Mouse (Mus musculus) forebrain, embryonic 10.5 days (tissue): ENCODE measurements around the gene Dennd5b. TPM values are rescaled to one million over a fixed set of nuclear protein-coding genes. Genes with fewer than 3 reads are reported as not detected.

ENCODE experiments used
- DNase-seq: peaks from one replicate; pipeline ENCODE4 v3.0.0-alpha.2; 2017; ENCODE audit warnings: low spot score; ENCODE audit errors: extremely low spot score
- H3K27ac ChIP-seq: fragments of 300-500 bp; sonication (generic); 2 replicates; pipeline ENCODE4 v1.5.1; 2016; ENCODE audit warnings: mild to moderate bottlenecking
- H3K27me3 ChIP-seq: fragments of 300-500 bp; sonication (generic); 2 replicates; pipeline ENCODE4 v1.6.1; 2016; ENCODE audit warnings: mild to moderate bottlenecking; ENCODE audit not compliant: poor library complexity, severe bottlenecking
- H3K36me3 ChIP-seq: fragments of 300-500 bp; sonication (generic); replicated peaks from 2 replicates; pipeline ENCODE4 v1.6.1; 2016; ENCODE audit warnings: mild to moderate bottlenecking, moderate library complexity
- H3K4me1 ChIP-seq: fragments of 300-500 bp; sonication (generic); 2 replicates; pipeline ENCODE4 v1.6.1; 2016
- H3K4me3 ChIP-seq: fragments of 300-500 bp; sonication (generic); 2 replicates; pipeline ENCODE4 v1.5.1; 2016; ENCODE audit warnings: mild to moderate bottlenecking, moderate library complexity
- H3K9me3 ChIP-seq: fragments of 300-500 bp; sonication (generic); 2 replicates; pipeline ENCODE4 v1.6.1; 2016; ENCODE audit warnings: mild to moderate bottlenecking, moderate library complexity
- WGBS: fragments of 180-500 bp; shearing (Covaris S2); methylation state at CpG from one replicate; pipeline ENCODE4 v1.1.7; 2016; 5-methylcytosine and 5-hydroxymethylcytosine counted together
- polyA plus RNA-seq: library from polyadenylated mRNA; unstranded; fragments of >200 nt; fragmentation: Nextera tagmentation; extraction: Ambion mirVana; gene quantifications from 2 replicates; pipeline ENCODE4 v1.2.1, GENCODE M21; 2016

Gene Dennd5b
- polyA plus RNA-seq, 1 experiment from 2014 or later = 10.9 TPM

- Histone ChIP-seq H3K27ac (no peak overlapping the region), H3K4me1 (no peaks in the 10 kb centered on the region), H3K4me3 (no peak overlapping the region), H3K27me3 (no peaks in the 10 kb centered on the region), H3K9me3 (no peaks in the 10 kb centered on the region), H3K36me3 (peaks cover 12% of the 10 kb centered on the region)
- 85% methylated on average over 4 of the region's 4 CpGs for WGBS
- DNase-seq = no peak
Measured at GRCm38 (mm10) chr6:149050978-149051723, 50.3 kb downstream of the Dennd5b start.

DNA sequence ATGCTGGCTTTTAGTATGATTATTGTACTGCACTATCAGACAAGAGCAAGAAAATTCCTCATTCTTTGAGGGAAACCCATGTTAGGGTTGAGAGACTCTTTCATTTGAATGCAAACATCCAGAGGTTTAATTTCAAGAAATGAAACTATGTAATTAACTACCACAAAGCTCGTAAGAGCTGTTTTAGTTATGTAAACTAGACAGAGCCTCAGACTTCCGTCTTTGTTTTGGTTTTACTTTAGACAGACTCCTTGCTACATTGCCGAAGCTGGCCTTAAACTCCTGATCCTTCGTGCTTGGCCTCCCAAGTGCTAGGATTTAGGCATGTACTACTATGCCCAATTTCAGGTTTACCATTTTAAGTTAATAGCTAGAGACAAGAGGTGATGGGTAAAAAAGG is 61.4 kb downstream of the Dennd5b start:
- no peak for DNase-seq
- no peaks in the 10 kb centered on the region for H3K4me1 ChIP-seq
- WGBS = 92% methylated on average over 4 of the region's 4 CpGs

DNA sequence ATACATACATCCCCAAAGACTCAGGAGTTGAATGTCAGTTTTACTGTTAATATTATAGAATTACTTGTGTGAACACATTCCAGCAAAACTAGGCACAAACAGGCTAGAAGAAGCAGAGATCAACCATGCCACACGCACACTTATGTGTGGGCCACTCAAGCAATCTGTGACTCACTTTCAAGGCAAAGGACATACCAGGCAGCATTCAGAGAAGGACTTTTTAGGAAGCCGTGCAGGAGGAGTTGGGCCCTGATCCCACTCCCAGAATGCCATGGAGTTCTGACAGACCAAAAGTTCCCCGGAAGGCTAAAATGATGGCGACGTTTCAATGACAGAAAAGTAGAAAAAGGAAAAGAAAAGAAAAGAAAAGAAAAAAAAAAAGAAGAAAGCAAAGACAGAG is 69.3 kb downstream of the Dennd5b start:
- no peak for DNase-seq
- Histone ChIP-seq H3K4me3 (no peak overlapping the region), H3K9me3 (no peaks in the 10 kb centered on the region), H3K27ac (no peak overlapping the region), H3K36me3 (peaks cover 45% of the 10 kb centered on the region), H3K27me3 (no peaks in the 10 kb centered on the region), H3K4me1 (no peaks in the 10 kb centered on the region)
- WGBS = 94% methylated on average over 5 of the region's 5 CpGs

More for the DNA sequence above, 61.4 kb downstream of the Dennd5b start:
- no peaks in the 10 kb centered on the region for H3K9me3 ChIP-seq
- H3K27me3 ChIP-seq = no peaks in the 10 kb centered on the region
- H3K36me3 ChIP-seq = peaks cover 25% of the 10 kb centered on the region
- H3K27ac ChIP-seq = no peak overlapping the region
- H3K4me3 ChIP-seq = no peak overlapping the region

DNA sequence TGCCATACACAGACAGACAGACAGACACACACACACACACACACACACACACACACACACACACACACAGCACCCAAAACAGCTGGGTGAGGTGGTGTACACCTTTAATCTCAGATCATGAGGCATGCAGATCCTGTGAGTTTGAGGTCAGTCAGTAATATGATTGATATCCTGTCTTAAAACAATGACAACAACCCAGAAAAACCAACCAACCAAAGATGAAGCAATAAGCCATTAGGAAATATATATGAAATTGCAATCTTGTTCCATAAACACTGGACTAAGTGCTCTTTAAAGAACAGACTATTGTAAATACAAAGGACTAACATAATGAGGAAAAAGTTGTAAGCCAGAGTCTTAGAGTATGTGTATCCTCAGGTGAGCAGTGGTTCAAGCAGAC is 70.1 kb downstream of the Dennd5b start:
- Histone ChIP-seq H3K4me3 (no peak overlapping the region), H3K9me3 (no peaks in the 10 kb centered on the region), H3K4me1 (no peaks in the 10 kb centered on the region), H3K27me3 (no peaks in the 10 kb centered on the region), H3K36me3 (peaks cover 49% of the 10 kb centered on the region), H3K27ac (no peak overlapping the region)
- DNase-seq = no peak

- Histone ChIP-seq H3K9me3 (no peaks in the 10 kb centered on the region), H3K4me3 (no peak overlapping the region), H3K27ac (no peak overlapping the region), H3K27me3 (no peaks in the 10 kb centered on the region), H3K36me3 (peaks cover 87% of the 10 kb centered on the region), H3K4me1 (no peaks in the 10 kb centered on the region)
- DNase-seq = no peak
- 82% methylated on average over 5 of the region's 5 CpGs for WGBS
Measured at GRCm38 (mm10) chr6:149018431-149018830, 83.0 kb downstream of the Dennd5b start.

DNA sequence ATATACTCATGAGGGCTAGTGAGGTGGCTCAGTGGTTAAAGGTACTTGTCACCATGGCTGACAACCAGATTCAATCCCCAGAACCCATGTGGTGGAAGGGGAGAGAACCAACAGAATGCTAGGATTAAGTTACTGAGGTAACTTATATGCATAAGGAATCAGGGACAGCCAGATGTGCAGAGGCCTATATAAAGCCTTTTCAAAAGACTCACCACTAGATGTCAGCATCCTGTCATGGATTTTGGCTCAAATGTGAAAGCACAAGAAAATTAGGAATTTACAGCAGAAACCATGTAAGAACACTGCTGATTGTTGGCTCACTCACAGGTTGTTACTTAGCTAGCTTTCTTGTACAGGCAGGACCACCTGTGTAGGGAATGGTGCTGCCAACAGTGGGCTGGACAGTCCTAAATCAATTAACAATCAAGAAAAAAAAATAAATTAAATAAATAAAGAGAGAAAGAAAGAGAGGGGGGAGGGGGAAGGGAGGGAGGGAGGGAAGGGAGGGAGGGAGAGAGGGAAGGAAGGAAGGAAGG is 90.6 kb downstream of the Dennd5b start:
- Histone ChIP-seq H3K36me3 (peaks cover 88% of the 10 kb centered on the region), H3K27me3 (no peaks in the 10 kb centered on the region), H3K4me1 (no peaks in the 10 kb centered on the region), H3K4me3 (no peak overlapping the region), H3K27ac (no peak overlapping the region), H3K9me3 (no peaks in the 10 kb centered on the region)
- no peak for DNase-seq

GRCm38 (mm10) chr6:149005009-149005408 is 96.5 kb downstream of the Dennd5b start:
- Histone ChIP-seq H3K9me3 (no peaks in the 10 kb centered on the region), H3K4me1 (no peaks in the 10 kb centered on the region), H3K27ac (no peak overlapping the region), H3K4me3 (no peak overlapping the region), H3K27me3 (no peaks in the 10 kb centered on the region), H3K36me3 (peaks cover 92% of the 10 kb centered on the region)
- 92% methylated on average over 7 of the region's 7 CpGs for WGBS
- no peak for DNase-seq

GRCm38 (mm10) chr6:148994327-148994999 is 107.0 kb downstream of the Dennd5b start:
- Histone ChIP-seq H3K36me3 (peaks cover 39% of the 10 kb centered on the region), H3K27ac (0 out of 2 replicates have a peak overlapping the region, but pooled peaks have one; percentile 12), H3K9me3 (no peaks in the 10 kb centered on the region), H3K4me3 (no peak overlapping the region), H3K4me1 (peaks cover 39% of the 10 kb centered on the region), H3K27me3 (no peaks in the 10 kb centered on the region)
- WGBS = 70% methylated on average over 5 of the region's 5 CpGs
- no peak for DNase-seq

DNA sequence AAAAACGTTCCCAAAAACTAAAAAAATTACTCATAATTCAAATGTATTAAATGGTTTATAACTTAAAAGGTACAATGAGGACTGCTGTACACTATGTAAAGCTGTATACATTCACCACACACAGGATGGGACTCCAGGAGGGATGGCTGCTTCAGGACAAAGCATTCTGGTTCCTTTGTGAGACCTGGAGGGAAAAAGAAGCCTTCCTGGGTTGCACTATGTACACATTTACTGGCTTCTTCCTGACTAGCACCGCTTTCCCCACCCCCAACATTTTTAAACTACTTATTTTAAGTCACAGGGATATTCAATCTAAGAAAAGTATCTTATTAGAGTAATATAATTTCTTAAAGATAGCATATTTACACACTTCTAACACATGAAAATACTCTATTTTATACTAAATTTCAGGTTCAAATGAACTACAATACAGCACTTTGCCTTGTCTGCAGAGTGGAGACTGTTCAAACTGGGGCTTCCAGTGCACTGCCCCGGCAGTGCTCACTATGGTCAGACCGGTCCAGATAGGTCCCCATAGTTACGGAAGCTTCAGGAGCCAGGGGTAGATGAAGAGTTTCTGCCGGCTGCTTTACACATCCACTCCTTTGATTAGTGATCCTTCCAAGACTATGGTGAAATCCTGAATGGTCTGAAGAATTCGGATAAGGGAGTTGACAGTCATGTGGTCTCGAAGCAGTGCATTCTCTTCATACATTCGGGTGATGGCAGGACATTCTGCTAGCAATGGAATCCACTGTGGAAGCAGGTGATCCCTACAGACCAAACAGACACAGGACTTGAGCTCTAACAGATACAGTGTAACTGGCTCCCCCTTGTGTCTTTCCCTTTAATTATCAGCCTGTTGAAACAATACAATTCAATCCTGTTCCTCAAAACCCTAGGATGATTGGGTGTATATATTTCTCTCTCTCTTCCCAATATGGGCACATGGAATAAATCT is 108.1 kb downstream of the Dennd5b start:
- peaks cover 39% of the 10 kb centered on the region for H3K4me1 ChIP-seq
- 14% methylated on average over 9 of the region's 9 CpGs for WGBS
- H3K27me3 ChIP-seq = no peaks in the 10 kb centered on the region
- no peak overlapping the region; the same call in 1 of the 2 replicates for H3K4me3 ChIP-seq
- H3K9me3 ChIP-seq = no peaks in the 10 kb centered on the region
- H3K36me3 ChIP-seq = peaks cover 35% of the 10 kb centered on the region
- no peak for DNase-seq
- peak overlapping the region; percentile 89 for H3K27ac ChIP-seq

DNA sequence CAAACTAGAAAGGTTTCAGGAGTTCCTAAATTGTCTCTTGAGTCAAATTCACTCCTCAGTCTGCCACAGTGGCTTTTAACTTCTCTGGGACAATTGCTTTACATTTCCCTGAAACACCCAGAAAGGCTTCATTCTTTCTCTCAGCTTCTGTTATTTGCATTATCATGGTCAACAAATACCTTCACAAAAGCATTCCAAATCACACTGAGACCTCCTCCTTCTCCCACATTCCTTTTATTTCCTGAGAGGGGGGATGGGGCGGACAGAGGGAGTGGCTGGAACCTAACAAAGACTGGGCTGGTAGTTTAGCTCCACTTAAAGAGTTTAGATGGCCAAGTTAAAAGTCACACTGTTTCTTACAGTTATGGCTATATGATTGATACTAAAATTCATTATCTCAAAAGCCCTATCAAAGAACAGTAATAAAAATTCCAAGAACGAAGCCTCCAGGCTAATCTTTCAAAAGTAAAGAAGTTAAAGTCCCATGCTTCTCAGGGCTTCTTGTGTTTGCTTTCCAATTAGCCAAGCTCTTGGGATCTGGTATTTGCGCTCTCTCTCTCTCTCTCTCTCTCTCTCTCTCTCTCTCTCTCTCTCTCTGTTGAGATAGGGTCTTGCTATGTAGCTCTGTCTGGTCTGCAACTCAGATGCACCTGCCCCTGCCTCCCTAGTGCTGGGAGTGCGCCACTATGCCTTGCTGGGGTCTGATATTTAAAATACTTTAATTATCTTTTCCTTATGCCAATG is 108.9 kb downstream of the Dennd5b start:
- 15% methylated on average over 4 of the region's 4 CpGs for WGBS
- peak; percentile 51 for DNase-seq
- Histone ChIP-seq H3K36me3 (peaks cover 27% of the 10 kb centered on the region), H3K4me3 (0 out of 2 replicates have a peak overlapping the region, but pooled peaks have one; percentile 11), H3K4me1 (peaks cover 39% of the 10 kb centered on the region), H3K9me3 (no peaks in the 10 kb centered on the region), H3K27me3 (no peaks in the 10 kb centered on the region), H3K27ac (peak overlapping the region; percentile 89)

GRCm38 (mm10) chr6:148991660-148992372 is 109.7 kb downstream of the Dennd5b start:
- H3K4me1 ChIP-seq = peaks cover 39% of the 10 kb centered on the region
- peaks cover 20% of the 10 kb centered on the region for H3K36me3 ChIP-seq
- 28% methylated on average over 6 of the region's 6 CpGs for WGBS
- no peaks in the 10 kb centered on the region for H3K9me3 ChIP-seq
- no peaks in the 10 kb centered on the region for H3K27me3 ChIP-seq
- DNase-seq = no peak
- 0 out of 2 replicates have a peak overlapping the region, but pooled peaks have one; percentile 11 for H3K4me3 ChIP-seq
- peak overlapping the region; percentile 89 for H3K27ac ChIP-seq
